Mouse (Mus musculus) lung, embryonic 14.5 days (tissue): ENCODE results near the gene Txlna. TPM values are rescaled to one million over a fixed set of nuclear protein-coding genes. Genes with fewer than 3 reads are reported as not detected.
A peak's percentile ranks its signal among the peaks of the same experiment; 100 is the strongest.

ENCODE experiments used
- ATAC-seq: fragments of 200-750 bp; cut with Nextera tagmentation; 2 replicates; pipeline ENCODE4 v1.8.0; 2017; ENCODE audit warnings: mild to moderate bottlenecking, moderate TSS enrichment, moderate library complexity; ENCODE audit not compliant: insufficient read depth
- DNase-seq: peaks from one replicate; pipeline ENCODE4 v3.0.0-alpha.2; 2015
- H3K27ac ChIP-seq: fragments of 300-500 bp; sonication (generic); 2 replicates; pipeline ENCODE4 v1.5.1; 2014; ENCODE audit warnings: low read depth, mild to moderate bottlenecking, moderate library complexity
- H3K27me3 ChIP-seq: fragments of 300-500 bp; sonication (generic); 2 replicates; pipeline ENCODE4 v1.6.1; 2014; ENCODE audit warnings: low read length, control low read depth; ENCODE audit not compliant: insufficient read depth
- H3K36me3 ChIP-seq: fragments of 300-500 bp; sonication (generic); 2 replicates; pipeline ENCODE4 v1.6.1; 2014; ENCODE audit warnings: control low read depth; ENCODE audit not compliant: insufficient read depth
- H3K4me1 ChIP-seq: fragments of 300-500 bp; sonication (generic); 2 replicates; pipeline ENCODE4 v1.6.1; 2014; ENCODE audit warnings: antibody characterized with exemption, control low read depth; ENCODE audit not compliant: insufficient read depth
- H3K4me2 ChIP-seq: fragments of 300-500 bp; sonication (generic); 2 replicates; pipeline ENCODE4 v1.6.1; 2014; ENCODE audit warnings: mild to moderate bottlenecking
- H3K4me3 ChIP-seq: fragments of 300-500 bp; sonication (generic); 2 replicates; pipeline ENCODE4 v1.5.1; 2014; ENCODE audit warnings: low read depth, low read length
- H3K9ac ChIP-seq: fragments of 300-500 bp; sonication (generic); 2 replicates; pipeline ENCODE4 v1.6.1; 2014
- H3K9me3 ChIP-seq: fragments of 300-500 bp; sonication (generic); 2 replicates; pipeline ENCODE4 v1.6.1; 2016; ENCODE audit warnings: low read depth, low read length, control low read depth
- CTCF ChIP-seq: IDR thresholded peaks from 2 replicates; pipeline ENCODE4 v1.5.1; 2016; ENCODE audit warnings: antibody characterized with exemption, low read depth
- WGBS: fragments of 180-500 bp; shearing (Covaris S2); extraction: QIAGEN DNeasy Blood & Tissue Kit; methylation state at CpG from one replicate; pipeline ENCODE4 v1.1.7; 2014; 5-methylcytosine and 5-hydroxymethylcytosine counted together
- polyA plus RNA-seq: library from polyadenylated mRNA; unstranded; fragments of >200 nt; fragmentation: Nextera tagmentation; extraction: Ambion mirVana; gene quantifications from 2 replicates; pipeline ENCODE4 v1.2.1, GENCODE M21; 2014

The Txlna gene
- polyA plus RNA-seq, result 100 and 109 TPM in 2 replicates

- H3K27me3 ChIP-seq, result no peaks in the 10 kb centered on the region
- WGBS, result under 1% methylated on average over 60 of the region's 60 CpGs
Observed at GRCm38 (mm10) chr4:129640638-129641467, at the start of gene Txlna. Gene Txlna, minus strand, starts transcription at chr4:129641065.

GRCm38 (mm10) chr4:129684531-129684930 lies 43.7 kb upstream of the Txlna start:
- Histone ChIP-seq H3K9me3 (no peaks in the 10 kb centered on the region), H3K9ac (no peak overlapping the region), H3K27me3 (no peaks in the 10 kb centered on the region), H3K4me1 (no peaks in the 10 kb centered on the region), H3K4me2 (no peak overlapping the region), H3K4me3 (no peak overlapping the region), H3K27ac (no peak overlapping the region), H3K36me3 (peaks cover 85% of the 10 kb centered on the region)
- DNase-seq, result no peak
- no peak for ATAC-seq
- 88% methylated on average over 6 of the region's 6 CpGs for WGBS
- TF ChIP-seq CTCF, result no peak

More at GRCm38 (mm10) chr4:129640638-129641467, at the start of gene Txlna:
- Histone ChIP-seq H3K9me3 (no peaks in the 10 kb centered on the region), H3K4me3 (peak within 1 kb of the TSS; percentile 67), H3K36me3 (peaks cover 58% of the 10 kb centered on the region), H3K4me2 (peak within 1 kb of the TSS; percentile 94), H3K4me1 (peaks cover 6% of the 10 kb centered on the region; the same call in 1 of the 2 replicates), H3K9ac (peak within 1 kb of the TSS; percentile 80), H3K27ac (peak within 1 kb of the TSS; percentile 92)
- peak; percentile 99 for DNase-seq
- ATAC-seq, result peak; percentile 96
- no peak; the same call in 1 of the 2 replicates for TF ChIP-seq CTCF

GRCm38 (mm10) chr4:129683901-129684493 lies 43.1 kb upstream of the Txlna start:
- 84% methylated on average over 11 of the region's 11 CpGs for WGBS
- no peak for ATAC-seq
- no peak overlapping the region for H3K9ac ChIP-seq
- no peak overlapping the region for H3K4me2 ChIP-seq
- H3K4me3 ChIP-seq, result no peak overlapping the region
- H3K27ac ChIP-seq, result no peak overlapping the region
- no peak for DNase-seq
- peaks cover 81% of the 10 kb centered on the region for H3K36me3 ChIP-seq
- TF ChIP-seq CTCF, result no peak
- H3K27me3 ChIP-seq, result no peaks in the 10 kb centered on the region
- no peaks in the 10 kb centered on the region for H3K4me1 ChIP-seq
- no peaks in the 10 kb centered on the region for H3K9me3 ChIP-seq

DNA sequence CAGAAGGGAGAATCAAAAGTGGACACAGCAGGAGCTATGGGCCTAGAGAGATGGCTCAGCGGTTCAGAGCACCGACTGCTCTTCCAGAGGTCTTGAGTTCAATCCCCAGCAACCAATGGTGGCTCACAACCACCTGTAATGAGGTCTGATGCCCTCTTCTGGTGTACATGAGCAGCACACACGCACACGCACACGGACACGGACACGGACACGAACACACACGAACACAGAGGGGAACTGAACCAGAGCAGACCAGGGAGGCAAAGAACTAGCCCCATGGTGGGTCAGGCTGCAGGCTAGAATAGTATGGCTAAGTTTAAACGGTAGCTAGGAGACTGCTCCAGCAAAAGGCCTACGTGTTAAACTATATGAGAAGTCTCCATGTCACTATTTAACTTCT lies 41.0 kb upstream of the Txlna start:
- WGBS, result 96% methylated on average over 11 of the region's 11 CpGs
- no peak for TF ChIP-seq CTCF

DNA sequence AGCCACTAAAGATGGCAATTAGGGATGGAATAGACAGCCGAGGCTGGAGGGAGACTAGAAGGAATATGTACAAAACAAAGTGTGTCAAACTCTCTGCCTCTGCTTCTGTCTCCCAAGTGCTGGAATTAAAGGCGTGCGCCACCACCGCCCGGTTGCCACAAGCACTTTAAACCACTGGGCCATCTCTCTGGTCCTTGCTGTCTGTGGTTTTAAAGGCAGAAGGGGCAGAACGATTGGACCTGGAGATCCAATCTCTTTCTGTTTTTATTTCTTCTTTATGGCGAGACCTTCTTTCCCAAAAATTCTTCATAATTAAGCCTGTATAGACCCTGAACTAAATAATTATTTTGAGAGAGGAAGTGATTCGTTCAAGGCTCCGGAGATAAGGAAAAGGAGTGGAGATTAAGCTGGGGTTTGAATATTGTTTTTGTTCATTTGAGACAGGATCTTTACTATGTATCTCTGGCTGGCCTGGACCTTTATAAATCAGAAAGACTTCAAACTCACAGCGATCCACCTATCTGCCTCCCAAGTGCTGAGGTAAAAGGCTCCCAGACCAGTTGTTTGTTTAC lies 32.1 kb upstream of the Txlna start:
- peak overlapping the region; percentile 94; the same call in 1 of the 2 replicates for H3K27ac ChIP-seq
- H3K9me3 ChIP-seq, result no peaks in the 10 kb centered on the region
- no peak for TF ChIP-seq CTCF
- 2% methylated on average over 10 of the region's 10 CpGs for WGBS
- H3K4me2 ChIP-seq, result peak overlapping the region; percentile 91
- no peaks in the 10 kb centered on the region for H3K27me3 ChIP-seq
- H3K4me1 ChIP-seq, result peaks cover 7% of the 10 kb centered on the region
- DNase-seq (peak; percentile 1), ATAC-seq (0 out of 2 replicates have a peak, but pooled peaks have one; percentile 1)
- H3K36me3 ChIP-seq, result peaks cover 32% of the 10 kb centered on the region
- H3K9ac ChIP-seq, result peak overlapping the region; percentile 96
- H3K4me3 ChIP-seq, result peak overlapping the region; percentile 87

More for the DNA sequence above, 41.0 kb upstream of the Txlna start:
- H3K4me1 ChIP-seq, result no peaks in the 10 kb centered on the region
- H3K36me3 ChIP-seq, result peaks cover 87% of the 10 kb centered on the region
- no peak overlapping the region for H3K4me3 ChIP-seq
- H3K9me3 ChIP-seq, result no peaks in the 10 kb centered on the region
- H3K27ac ChIP-seq, result no peak overlapping the region
- H3K4me2 ChIP-seq, result no peak overlapping the region
- H3K9ac ChIP-seq, result no peak overlapping the region
- ATAC-seq, result no peak
- DNase-seq, result no peak
- H3K27me3 ChIP-seq, result no peaks in the 10 kb centered on the region

- no peak for TF ChIP-seq CTCF
- ATAC-seq (peak; percentile 90), DNase-seq (peak; percentile 96)
- Histone ChIP-seq H3K27ac (peak within 1 kb of the TSS; percentile 94), H3K9ac (peak within 1 kb of the TSS; percentile 96), H3K4me2 (peak within 1 kb of the TSS; percentile 91), H3K4me1 (peaks cover 7% of the 10 kb centered on the region), H3K27me3 (no peaks in the 10 kb centered on the region), H3K9me3 (no peaks in the 10 kb centered on the region), H3K36me3 (peaks cover 26% of the 10 kb centered on the region), H3K4me3 (peak within 1 kb of the TSS; percentile 87)
- under 1% methylated on average over 61 of the region's 65 CpGs for WGBS
Observed at GRCm38 (mm10) chr4:129672083-129672877, 31.4 kb upstream of the Txlna start, which contains the start of gene Kpna6. Gene Kpna6, minus strand, starts transcription at chr4:129672767.
